Mouse (Mus musculus): Measurements from ENCODE around the gene Pfn1. TPM values are rescaled to one million over a fixed set of nuclear protein-coding genes. Genes with fewer than 3 reads are reported as not detected.

Gene Pfn1
- polyA plus RNA-seq, 1 experiment from 2014 or later: 1,550 TPM

GRCm38 (mm10) chr11:70623053-70623742, 31.2 kb downstream of the Pfn1 start:
- H3K27me3 ChIP-seq (ENCODE audit: control insufficient read depth, insufficient read depth, low read length): no peaks in the 10 kb centered on the region
- 65% methylated on average over 10 of the region's 10 CpGs for WGBS
- H3K27ac ChIP-seq (replicated peaks): no peak overlapping the region
- peak; percentile 39; the same call in 1 of the 2 replicates for ATAC-seq (ENCODE audit: low FRiP score, low TSS enrichment)
- no peak overlapping the region for H3K4me2 ChIP-seq (replicated peaks; ENCODE audit: low read depth)
- H3K4me3 ChIP-seq (ENCODE audit: low read depth, low read length): no peak overlapping the region
- H3K9me3 ChIP-seq (ENCODE audit: control insufficient read depth, low read length): no peaks in the 10 kb centered on the region
- DNase-seq (ENCODE audit: low spot score): no peak
- no peak overlapping the region for H3K9ac ChIP-seq (ENCODE audit: low read length)
- TF ChIP-seq CTCF (IDR thresholded peaks at IDR 0.05; ENCODE audit: low read depth) (peak; percentile 64), EP300 (optimal IDR thresholded peaks at IDR 0.05) (no peak)
- H3K36me3 ChIP-seq (ENCODE audit: control insufficient read depth, insufficient read depth, low read length): no peaks in the 10 kb centered on the region
- no peaks in the 10 kb centered on the region for H3K4me1 ChIP-seq (replicated peaks; ENCODE audit: control insufficient read depth, insufficient read depth)

- DNase-seq (ENCODE audit: low spot score): peak; percentile 61
- no peak overlapping the region for H3K4me3 ChIP-seq (ENCODE audit: low read depth, low read length)
- H3K27me3 ChIP-seq (ENCODE audit: control insufficient read depth, insufficient read depth, low read length): no peaks in the 10 kb centered on the region
- peak overlapping the region; percentile 23; the same call in 1 of the 2 replicates for H3K9ac ChIP-seq (ENCODE audit: low read length)
- H3K27ac ChIP-seq (replicated peaks): no peak overlapping the region
- no peaks in the 10 kb centered on the region for H3K36me3 ChIP-seq (ENCODE audit: control insufficient read depth, insufficient read depth, low read length)
- H3K4me2 ChIP-seq (replicated peaks; ENCODE audit: low read depth): no peak overlapping the region
- no peaks in the 10 kb centered on the region for H3K9me3 ChIP-seq (ENCODE audit: control insufficient read depth, low read length)
- peak; percentile 69 for ATAC-seq (ENCODE audit: low FRiP score, low TSS enrichment)
- H3K4me1 ChIP-seq (replicated peaks; ENCODE audit: control insufficient read depth, insufficient read depth): no peaks in the 10 kb centered on the region
- no peak for TF ChIP-seq CTCF (IDR thresholded peaks at IDR 0.05; ENCODE audit: low read depth)
- no peak for TF ChIP-seq EP300 (optimal IDR thresholded peaks at IDR 0.05)
- WGBS: 32% methylated on average over 7 of the region's 7 CpGs
Measured at GRCm38 (mm10) chr11:70621972-70622814, 32.3 kb downstream of the Pfn1 start.

- no peak within 1 kb of the TSS for H3K4me2 ChIP-seq (replicated peaks; ENCODE audit: low read depth)
- no peak within 1 kb of the TSS for H3K4me3 ChIP-seq (ENCODE audit: low read depth, low read length)
- no peaks in the 10 kb centered on the region for H3K27me3 ChIP-seq (ENCODE audit: control insufficient read depth, insufficient read depth, low read length)
- no peak within 1 kb of the TSS for H3K27ac ChIP-seq (replicated peaks)
- ATAC-seq (ENCODE audit: low FRiP score, low TSS enrichment): no peak
- 35% methylated on average over 1 of the region's 1 CpGs for WGBS
- no peak for TF ChIP-seq CTCF (IDR thresholded peaks at IDR 0.05; ENCODE audit: low read depth)
- TF ChIP-seq EP300 (optimal IDR thresholded peaks at IDR 0.05): no peak
- DNase-seq (ENCODE audit: low spot score): no peak
- H3K9ac ChIP-seq (ENCODE audit: low read length): no peak within 1 kb of the TSS
- no peaks in the 10 kb centered on the region for H3K4me1 ChIP-seq (replicated peaks; ENCODE audit: control insufficient read depth, insufficient read depth)
- H3K9me3 ChIP-seq (ENCODE audit: control insufficient read depth, low read length): no peaks in the 10 kb centered on the region
- no peaks in the 10 kb centered on the region for H3K36me3 ChIP-seq (ENCODE audit: control insufficient read depth, insufficient read depth, low read length)
Measured at GRCm38 (mm10) chr11:70619101-70619500, 35.3 kb downstream of the Pfn1 start, which contains the start of gene Chrne. TSS of gene Chrne (minus strand) at chr11:70619216.

GRCm38 (mm10) chr11:70615516-70616093, 38.8 kb downstream of the Pfn1 start, which contains the start of gene 4930544D05Rik:
TSS of gene 4930544D05Rik (plus strand) at chr11:70615848.
- no peak for ATAC-seq (ENCODE audit: low FRiP score, low TSS enrichment)
- peak within 1 kb of the TSS; percentile 41 for H3K4me3 ChIP-seq (ENCODE audit: low read depth, low read length)
- no peak for DNase-seq (ENCODE audit: low spot score)
- no peaks in the 10 kb centered on the region for H3K27me3 ChIP-seq (ENCODE audit: control insufficient read depth, insufficient read depth, low read length)
- H3K9me3 ChIP-seq (ENCODE audit: control insufficient read depth, low read length): no peaks in the 10 kb centered on the region
- no peak for TF ChIP-seq EP300 (optimal IDR thresholded peaks at IDR 0.05)
- no peak for TF ChIP-seq CTCF (IDR thresholded peaks at IDR 0.05; ENCODE audit: low read depth)
- 18% methylated on average over 21 of the region's 21 CpGs for WGBS
- peak within 1 kb of the TSS; percentile 56 for H3K9ac ChIP-seq (ENCODE audit: low read length)
- H3K4me1 ChIP-seq (replicated peaks; ENCODE audit: control insufficient read depth, insufficient read depth): no peaks in the 10 kb centered on the region
- H3K27ac ChIP-seq (replicated peaks): peak within 1 kb of the TSS; percentile 67
- H3K36me3 ChIP-seq (ENCODE audit: control insufficient read depth, insufficient read depth, low read length): peaks cover 3% of the 10 kb centered on the region; the same call in 1 of the 2 replicates
- H3K4me2 ChIP-seq (replicated peaks; ENCODE audit: low read depth): peak within 1 kb of the TSS; percentile 72

GRCm38 (mm10) chr11:70615074-70615473, 39.4 kb downstream of the Pfn1 start:
- WGBS: under 1% methylated on average over 17 of the region's 17 CpGs
- Histone ChIP-seq H3K27me3 (ENCODE audit: control insufficient read depth, insufficient read depth, low read length) (no peaks in the 10 kb centered on the region), H3K27ac (replicated peaks) (peak overlapping the region; percentile 67), H3K4me3 (ENCODE audit: low read depth, low read length) (peak overlapping the region; percentile 41), H3K4me2 (replicated peaks; ENCODE audit: low read depth) (peak overlapping the region; percentile 72), H3K36me3 (ENCODE audit: control insufficient read depth, insufficient read depth, low read length) (peaks cover 3% of the 10 kb centered on the region), H3K4me1 (replicated peaks; ENCODE audit: control insufficient read depth, insufficient read depth) (no peaks in the 10 kb centered on the region), H3K9ac (ENCODE audit: low read length) (peak overlapping the region; percentile 56), H3K9me3 (ENCODE audit: control insufficient read depth, low read length) (no peaks in the 10 kb centered on the region)
- no peak for TF ChIP-seq EP300 (optimal IDR thresholded peaks at IDR 0.05)
- TF ChIP-seq CTCF (IDR thresholded peaks at IDR 0.05; ENCODE audit: low read depth): peak; percentile 31; the same call in 1 of the 2 replicates
- DNase-seq (ENCODE audit: low spot score): peak; percentile 81
- peak; percentile 87 for ATAC-seq (ENCODE audit: low FRiP score, low TSS enrichment)
